Mouse (Mus musculus): ENCODE results near the gene Wdr83.

DNA sequence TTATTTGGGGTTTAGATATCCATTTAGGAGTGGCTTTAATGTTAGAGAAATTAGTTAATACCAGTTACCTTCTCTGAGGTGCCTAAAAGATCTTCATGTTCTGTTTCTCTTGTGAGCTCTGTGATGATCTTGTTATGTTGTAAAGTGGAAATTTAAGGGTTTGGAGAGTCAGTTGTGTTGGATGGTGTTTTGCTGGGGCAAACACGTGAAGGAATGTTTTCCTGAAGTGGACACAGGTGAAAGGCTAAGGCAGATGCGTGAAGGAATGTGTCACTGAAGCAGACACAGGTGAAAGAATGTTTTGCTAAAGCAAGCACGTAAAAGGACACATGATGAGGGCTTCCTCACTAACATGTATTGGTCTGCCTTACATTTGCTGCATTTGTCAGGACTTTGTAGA is 41.9 kb upstream of the Wdr83 start, which contains the start of gene Zfp791:
- TF ChIP-seq CTCF (IDR thresholded peaks at IDR 0.05; ENCODE audit: insufficient read depth, low read depth, low read length) (no peak), POLR2A (IDR thresholded peaks at IDR 0.05; ENCODE audit: insufficient read depth, low read depth, low read length) (no peak)

All from olfactory bulb, adult 2 months (tissue).